Mouse (Mus musculus): Measurements from ENCODE around the gene BC024978.
A peak's percentile ranks its signal among the peaks of the same experiment; 100 is the strongest.

DNA sequence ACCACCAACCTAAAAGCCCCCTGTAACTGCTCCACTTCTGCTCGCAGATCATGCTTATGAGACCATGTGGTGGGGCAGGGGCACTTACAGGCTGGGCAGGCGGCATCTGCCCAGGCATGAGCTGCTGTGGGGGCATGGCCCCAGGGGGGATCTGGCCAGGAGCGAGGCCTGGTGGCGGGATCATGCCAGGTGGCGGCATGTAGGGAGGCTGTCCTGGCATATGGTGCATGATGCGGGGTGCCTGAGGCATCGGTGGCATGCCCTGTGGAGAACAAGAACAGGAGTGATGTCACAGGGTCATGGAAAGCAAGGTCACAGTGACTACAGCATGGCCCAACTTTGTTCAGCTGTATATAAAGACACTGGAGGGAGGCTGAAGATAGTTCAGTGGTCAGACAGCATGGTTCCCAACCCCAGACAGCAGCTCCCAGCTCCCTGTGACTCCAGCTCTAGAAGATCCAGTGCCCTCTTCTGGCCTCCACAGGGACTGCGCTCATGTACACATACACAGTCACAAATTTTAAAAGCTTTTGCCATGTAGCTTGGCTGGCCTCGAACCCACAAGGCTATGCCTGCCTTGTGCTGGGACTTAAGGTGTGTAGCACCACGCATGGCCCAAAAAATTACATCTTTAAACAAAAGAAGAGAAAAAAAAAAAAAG lies 6.2 kb upstream of the BC024978 start:
- TF ChIP-seq CTCF (IDR thresholded peaks at IDR 0.05): peak; percentile 47
- no peak for TF ChIP-seq EP300 (IDR thresholded peaks at IDR 0.05)

Measured in lung, postnatal 0 days (tissue).